Mouse (Mus musculus) lung, embryonic 14.5 days (tissue): ENCODE measurements around the gene Ptger1. TPM values are rescaled to one million over a fixed set of nuclear protein-coding genes. Genes with fewer than 3 reads are reported as not detected.

Experiments used
- ATAC-seq: fragments of 200-750 bp; cut with Nextera tagmentation; 2 replicates; pipeline ENCODE4 v1.8.0; 2017; ENCODE audit warnings: mild to moderate bottlenecking, moderate TSS enrichment, moderate library complexity; ENCODE audit not compliant: insufficient read depth
- DNase-seq: peaks from one replicate; pipeline ENCODE4 v3.0.0-alpha.2; 2015
- H3K27ac ChIP-seq: fragments of 300-500 bp; sonication (generic); 2 replicates; pipeline ENCODE4 v1.5.1; 2014; ENCODE audit warnings: low read depth, mild to moderate bottlenecking, moderate library complexity
- H3K27me3 ChIP-seq: fragments of 300-500 bp; sonication (generic); 2 replicates; pipeline ENCODE4 v1.6.1; 2014; ENCODE audit warnings: low read length, control low read depth; ENCODE audit not compliant: insufficient read depth
- H3K36me3 ChIP-seq: fragments of 300-500 bp; sonication (generic); 2 replicates; pipeline ENCODE4 v1.6.1; 2014; ENCODE audit warnings: control low read depth; ENCODE audit not compliant: insufficient read depth
- H3K4me1 ChIP-seq: fragments of 300-500 bp; sonication (generic); 2 replicates; pipeline ENCODE4 v1.6.1; 2014; ENCODE audit warnings: antibody characterized with exemption, control low read depth; ENCODE audit not compliant: insufficient read depth
- H3K4me2 ChIP-seq: fragments of 300-500 bp; sonication (generic); 2 replicates; pipeline ENCODE4 v1.6.1; 2014; ENCODE audit warnings: mild to moderate bottlenecking
- H3K4me3 ChIP-seq: fragments of 300-500 bp; sonication (generic); 2 replicates; pipeline ENCODE4 v1.5.1; 2014; ENCODE audit warnings: low read depth, low read length
- H3K9ac ChIP-seq: fragments of 300-500 bp; sonication (generic); 2 replicates; pipeline ENCODE4 v1.6.1; 2014
- H3K9me3 ChIP-seq: fragments of 300-500 bp; sonication (generic); 2 replicates; pipeline ENCODE4 v1.6.1; 2016; ENCODE audit warnings: low read depth, low read length, control low read depth
- CTCF ChIP-seq: IDR thresholded peaks from 2 replicates; pipeline ENCODE4 v1.5.1; 2016; ENCODE audit warnings: antibody characterized with exemption, low read depth
- WGBS: fragments of 180-500 bp; shearing (Covaris S2); extraction: QIAGEN DNeasy Blood & Tissue Kit; methylation state at CpG from one replicate; pipeline ENCODE4 v1.1.7; 2014; 5-methylcytosine and 5-hydroxymethylcytosine counted together
- polyA plus RNA-seq: library from polyadenylated mRNA; unstranded; fragments of >200 nt; fragmentation: Nextera tagmentation; extraction: Ambion mirVana; gene quantifications from 2 replicates; pipeline ENCODE4 v1.2.1, GENCODE M21; 2014

The Ptger1 gene
- polyA plus RNA-seq, 1 experiment from 2014 or later = 0.95 TPM

DNA sequence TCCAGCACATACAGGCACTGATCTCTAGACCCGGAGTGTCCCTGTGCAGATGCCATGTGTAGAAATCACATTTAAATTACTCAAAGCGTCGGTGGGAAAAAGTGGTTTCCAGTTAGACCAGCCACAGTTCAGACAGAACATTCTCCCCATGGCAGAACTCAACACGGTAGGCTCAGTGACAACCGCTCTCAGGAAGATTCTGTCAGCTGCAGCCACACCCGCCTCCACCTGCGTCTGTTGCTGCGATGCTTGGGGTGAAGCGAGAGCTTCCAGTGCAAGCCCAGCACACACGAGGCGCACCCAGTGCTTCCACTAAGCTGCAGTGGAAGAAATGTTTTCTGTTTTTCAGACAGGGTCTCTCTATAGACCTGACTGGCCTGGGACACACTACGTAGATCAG lies 13.4 kb downstream of the Ptger1 start:
- Histone ChIP-seq H3K4me3 (no peak overlapping the region), H3K4me1 (no peaks in the 10 kb centered on the region; the same call in 1 of the 2 replicates), H3K36me3 (peaks cover 81% of the 10 kb centered on the region), H3K4me2 (no peak overlapping the region), H3K27me3 (no peaks in the 10 kb centered on the region), H3K9ac (no peak overlapping the region), H3K9me3 (no peaks in the 10 kb centered on the region), H3K27ac (no peak overlapping the region)
- ATAC-seq = no peak
- no peak for TF ChIP-seq CTCF
- 91% methylated on average over 12 of the region's 12 CpGs for WGBS
- DNase-seq = no peak

DNA sequence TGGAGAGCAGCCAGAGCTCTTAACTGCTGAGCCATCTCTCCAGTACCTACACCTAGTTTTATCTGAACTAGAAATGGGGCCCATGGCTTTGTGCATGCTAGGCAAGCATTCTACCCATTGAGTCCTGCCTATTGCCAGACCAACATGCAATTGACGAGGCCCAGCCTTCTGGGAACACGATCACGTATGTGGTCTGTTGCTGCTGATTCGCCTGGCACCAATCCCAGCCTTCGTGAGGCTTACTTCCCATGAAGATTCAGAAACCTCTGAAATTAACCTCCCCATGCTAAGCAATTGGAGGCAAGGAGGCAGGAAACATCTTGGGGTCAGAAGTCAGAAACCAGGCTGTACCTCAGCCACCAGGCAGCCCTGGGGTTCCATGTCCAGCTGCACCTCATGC lies 14.1 kb downstream of the Ptger1 start:
- no peaks in the 10 kb centered on the region for H3K9me3 ChIP-seq
- WGBS = 67% methylated on average over 5 of the region's 5 CpGs
- no peaks in the 10 kb centered on the region for H3K27me3 ChIP-seq
- H3K4me2 ChIP-seq = no peak overlapping the region
- H3K36me3 ChIP-seq = peaks cover 86% of the 10 kb centered on the region
- no peak overlapping the region for H3K9ac ChIP-seq
- no peak overlapping the region for H3K4me3 ChIP-seq
- H3K4me1 ChIP-seq = no peaks in the 10 kb centered on the region; the same call in 1 of the 2 replicates
- DNase-seq (peak; percentile 55), ATAC-seq (no peak)
- peak overlapping the region; percentile 63 for H3K27ac ChIP-seq
- no peak for TF ChIP-seq CTCF

DNA sequence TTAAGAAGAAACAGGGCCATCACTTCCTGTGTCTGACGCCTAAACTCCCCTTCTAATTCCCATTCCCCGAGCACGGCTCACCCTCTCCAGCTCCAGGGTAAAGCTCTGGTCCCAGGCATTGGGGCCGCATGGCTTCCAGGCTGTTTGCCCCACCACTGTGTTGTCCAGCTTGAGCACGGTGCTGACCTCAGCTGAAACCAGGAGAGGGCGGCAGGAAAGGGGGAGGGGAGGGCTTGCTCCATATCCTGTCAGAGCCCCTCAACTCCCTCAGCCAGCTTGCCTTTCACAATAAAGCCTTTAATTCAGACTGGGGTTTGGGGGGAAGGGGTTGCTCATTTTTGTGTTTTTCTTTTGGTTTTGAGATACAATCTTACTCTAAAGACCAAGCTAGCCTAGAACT lies 14.6 kb downstream of the Ptger1 start:
- H3K4me3 ChIP-seq = no peak overlapping the region
- H3K27ac ChIP-seq = peak overlapping the region; percentile 63
- H3K4me1 ChIP-seq = no peaks in the 10 kb centered on the region; the same call in 1 of the 2 replicates
- DNase-seq = peak; percentile 72
- H3K27me3 ChIP-seq = no peaks in the 10 kb centered on the region
- H3K4me2 ChIP-seq = no peak overlapping the region
- peak overlapping the region; percentile 14; the same call in 1 of the 2 replicates for H3K9ac ChIP-seq
- peaks cover 87% of the 10 kb centered on the region for H3K36me3 ChIP-seq
- H3K9me3 ChIP-seq = no peaks in the 10 kb centered on the region
- WGBS = 12% methylated on average over 6 of the region's 6 CpGs
- peak; percentile 30; the same call in 1 of the 2 replicates for TF ChIP-seq CTCF
- ATAC-seq = peak; percentile 74

DNA sequence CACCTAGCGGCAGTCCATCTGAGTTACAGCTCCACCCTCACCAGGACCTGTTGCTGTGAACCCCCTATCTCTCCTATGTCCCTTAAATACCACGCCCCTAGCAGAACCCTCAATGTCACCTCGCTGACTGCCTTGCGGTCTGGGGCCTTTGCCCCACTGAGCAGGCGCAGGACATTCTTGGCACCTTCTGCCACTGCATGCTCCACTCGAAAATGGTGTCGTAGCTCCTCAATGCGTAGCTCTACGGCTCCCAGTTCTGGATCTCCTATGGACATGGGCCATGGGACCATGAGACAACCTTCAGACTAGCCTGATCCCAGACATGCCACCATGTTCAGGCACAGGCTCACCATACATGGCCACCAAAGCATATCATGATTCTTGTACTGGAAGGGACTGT lies 18.0 kb downstream of the Ptger1 start:
- Histone ChIP-seq H3K9ac (no peak overlapping the region), H3K9me3 (no peaks in the 10 kb centered on the region), H3K4me3 (no peak overlapping the region), H3K36me3 (peaks cover 69% of the 10 kb centered on the region), H3K4me1 (no peaks in the 10 kb centered on the region; the same call in 1 of the 2 replicates), H3K4me2 (no peak overlapping the region), H3K27me3 (no peaks in the 10 kb centered on the region), H3K27ac (no peak overlapping the region)
- TF ChIP-seq CTCF = no peak
- no peak for ATAC-seq
- WGBS = 86% methylated on average over 9 of the region's 9 CpGs
- no peak for DNase-seq

DNA sequence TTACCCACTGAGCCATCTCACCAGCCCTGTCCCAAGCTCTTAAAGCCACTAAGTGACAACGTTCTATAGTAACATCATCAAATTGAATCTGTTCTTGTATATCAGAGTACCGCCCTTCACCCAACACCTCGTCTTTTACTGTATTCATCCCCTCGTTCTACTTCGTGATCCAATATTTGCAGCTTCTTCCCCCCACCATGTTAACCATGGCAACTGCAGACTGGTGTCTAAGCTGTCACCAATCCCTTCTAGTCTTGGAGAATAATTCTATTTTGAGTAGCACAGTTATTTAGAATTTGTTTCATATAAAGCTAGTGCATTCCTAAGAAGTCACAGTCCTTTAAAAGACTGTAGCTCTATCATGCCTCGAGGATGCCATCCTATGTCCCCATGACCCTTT lies 22.8 kb downstream of the Ptger1 start:
- Histone ChIP-seq H3K4me1 (no peaks in the 10 kb centered on the region), H3K4me2 (no peak overlapping the region), H3K9ac (no peak overlapping the region), H3K4me3 (no peak overlapping the region), H3K36me3 (peaks cover 57% of the 10 kb centered on the region), H3K9me3 (no peaks in the 10 kb centered on the region), H3K27ac (no peak overlapping the region), H3K27me3 (no peaks in the 10 kb centered on the region)
- 81% methylated on average over 6 of the region's 6 CpGs for WGBS
- ATAC-seq (no peak), DNase-seq (no peak)
- TF ChIP-seq CTCF = no peak

DNA sequence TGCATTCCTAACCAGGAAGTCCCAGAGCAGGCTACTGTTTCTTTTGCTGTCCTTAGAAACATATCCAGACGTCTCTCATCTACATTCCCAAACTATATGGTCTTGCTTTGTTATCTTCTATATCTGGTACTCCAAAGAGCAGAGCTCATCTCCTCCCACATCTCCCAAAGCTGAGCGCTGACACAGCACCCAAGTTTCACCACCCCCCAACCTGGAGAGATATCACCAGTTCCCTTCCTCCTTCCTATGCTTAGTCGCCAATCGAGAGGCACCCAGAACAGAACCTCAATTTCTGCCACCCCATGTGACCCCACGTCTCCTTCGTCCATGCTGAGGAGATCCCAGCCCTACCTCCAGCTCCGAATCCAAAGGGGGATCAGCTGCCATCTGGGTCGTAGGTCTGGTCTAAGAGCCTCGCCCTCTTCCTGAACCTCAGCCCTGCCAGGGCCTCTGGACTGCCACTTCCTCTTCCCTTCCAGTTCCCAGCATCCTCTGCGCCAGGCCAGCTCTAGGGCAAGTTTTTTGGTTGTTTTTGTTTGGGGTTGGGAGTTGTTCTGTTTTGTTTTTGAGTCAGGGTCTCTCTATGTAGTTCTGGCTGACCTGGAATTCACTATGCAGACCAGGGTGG lies 27.2 kb downstream of the Ptger1 start:
- Histone ChIP-seq H3K9ac (no peak overlapping the region), H3K4me1 (peaks cover 11% of the 10 kb centered on the region; the same call in 1 of the 2 replicates), H3K27ac (no peak overlapping the region), H3K36me3 (peaks cover 33% of the 10 kb centered on the region), H3K27me3 (no peaks in the 10 kb centered on the region), H3K4me3 (no peak overlapping the region), H3K4me2 (no peak overlapping the region), H3K9me3 (no peaks in the 10 kb centered on the region)
- ATAC-seq = no peak
- WGBS = 71% methylated on average over 10 of the region's 10 CpGs
- no peak for TF ChIP-seq CTCF
- DNase-seq = no peak

DNA sequence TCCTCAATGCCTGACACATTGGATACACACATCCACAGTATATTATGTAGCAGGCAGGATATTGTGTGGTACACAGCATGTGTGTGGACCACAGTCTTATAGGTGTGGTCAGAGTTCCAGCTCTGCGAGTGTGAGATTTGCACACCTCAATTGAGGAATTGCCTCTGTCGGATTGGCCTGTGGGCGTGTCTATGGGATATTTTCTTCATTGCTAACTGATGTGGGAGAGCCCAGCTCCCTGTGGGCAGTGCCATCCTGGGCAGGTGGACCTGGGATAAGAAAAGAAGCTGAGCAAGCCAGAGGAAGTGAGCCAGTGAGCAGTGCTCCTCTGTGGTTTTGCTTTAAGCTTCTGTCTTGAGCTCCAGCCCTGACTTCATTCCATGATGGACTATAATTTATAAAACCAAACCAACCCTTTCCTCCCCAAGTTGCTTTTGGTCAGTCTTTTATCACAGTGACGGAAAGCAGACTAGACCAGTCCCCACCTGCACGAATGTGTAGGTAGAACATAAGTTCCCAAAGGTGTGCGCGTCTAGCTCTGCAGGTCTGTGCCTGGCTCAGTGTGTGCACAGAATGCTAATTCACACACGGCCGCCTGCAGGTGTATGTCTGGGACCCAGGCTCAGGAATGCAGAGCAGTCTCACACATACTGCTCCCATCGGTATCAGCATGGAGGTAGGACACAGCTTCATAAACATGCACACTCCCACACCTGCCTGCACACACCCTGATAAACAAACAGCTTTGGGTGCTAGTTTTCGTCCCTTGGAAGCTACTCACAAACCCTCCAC lies 28.1 kb downstream of the Ptger1 start:
- TF ChIP-seq CTCF = no peak
- no peak for DNase-seq
- Histone ChIP-seq H3K27me3 (no peaks in the 10 kb centered on the region), H3K4me3 (no peak overlapping the region), H3K9ac (no peak overlapping the region), H3K4me2 (no peak overlapping the region), H3K9me3 (no peaks in the 10 kb centered on the region), H3K27ac (no peak overlapping the region), H3K36me3 (peaks cover 29% of the 10 kb centered on the region), H3K4me1 (peaks cover 11% of the 10 kb centered on the region; the same call in 1 of the 2 replicates)
- ATAC-seq = no peak
- 74% methylated on average over 11 of the region's 11 CpGs for WGBS
